Mouse (Mus musculus): ENCODE results near the gene Vrtn.
A peak's percentile ranks its signal among the peaks of the same experiment; 100 is the strongest.

Gene Vrtn

DNA sequence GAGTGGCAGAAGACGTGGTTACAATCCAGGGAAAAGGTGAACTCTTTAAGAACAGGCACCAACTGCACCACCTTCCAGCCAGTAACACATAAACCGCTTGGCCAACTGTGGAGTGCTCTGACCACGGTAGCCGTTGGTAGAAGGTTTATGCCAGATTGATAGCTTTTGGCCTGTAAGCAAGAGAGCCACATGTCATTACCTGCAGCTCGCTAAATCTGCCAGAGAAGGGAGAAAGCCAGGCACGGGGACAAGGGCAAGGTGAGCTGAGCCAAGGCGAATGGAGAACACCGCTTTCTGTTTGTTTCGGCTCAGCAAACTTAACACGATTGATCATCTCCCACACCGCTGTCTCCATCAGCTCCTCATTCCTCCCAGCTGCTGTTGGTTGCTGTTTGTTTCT is 48.2 kb downstream of the Vrtn start:
- no peak for DNase-seq

DNA sequence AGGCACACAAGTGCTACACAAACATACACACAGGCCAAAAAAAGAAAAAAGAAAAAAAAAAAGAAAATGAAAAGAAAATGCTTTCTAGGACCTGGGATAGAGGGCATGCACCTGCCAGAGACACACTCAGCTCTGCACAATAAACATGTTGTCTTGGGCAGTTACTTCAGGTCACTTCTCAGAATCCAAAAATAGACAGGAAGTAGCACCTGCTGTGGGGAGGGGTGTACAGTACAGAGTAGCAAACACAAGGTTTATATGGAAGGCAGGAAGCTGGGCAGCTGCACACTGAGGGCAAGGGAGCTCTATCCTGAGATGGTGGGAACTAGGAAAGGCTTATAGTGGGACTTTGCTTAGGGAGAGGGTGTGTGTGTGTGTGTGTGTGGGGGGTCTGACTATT is 50.5 kb downstream of the Vrtn start:
- DNase-seq = no peak

GRCm38 (mm10) chr12:84692141-84692540 is 51.3 kb downstream of the Vrtn start:
- DNase-seq = no peak

GRCm38 (mm10) chr12:84698319-84699081 is 57.7 kb downstream of the Vrtn start, which contains the start of gene Syndig1l:
Gene Syndig1l, minus strand, starts transcription at chr12:84698831.
- DNase-seq = peak; percentile 18 to 64

All from kidney, adult 8-10 months (tissue).